Mouse (Mus musculus) 3134 (cell line): Measurements from ENCODE around the gene Ccdc155.

Experiments used
- DNase-seq: peaks from one replicate; pipeline ENCODE4 v3.0.0-alpha.2; 2011; ENCODE audit warnings: low spot score; ENCODE audit not compliant: insufficient read length; ENCODE audit errors: extremely low read depth

The Ccdc155 gene

GRCm38 (mm10) chr7:45204380-45205143, at the start of gene Ccdc155:
TSS of gene Ccdc155 (minus strand) at chr7:45204892.
- no peak for DNase-seq

GRCm38 (mm10) chr7:45253806-45254205, 49.1 kb upstream of the Ccdc155 start:
- DNase-seq, result no peak

- no peak for DNase-seq
Measured at GRCm38 (mm10) chr7:45247666-45248065, 43.0 kb upstream of the Ccdc155 start.

- DNase-seq, result no peak
Measured at GRCm38 (mm10) chr7:45241389-45241749, 36.7 kb upstream of the Ccdc155 start.

- DNase-seq, result no peak
Measured at GRCm38 (mm10) chr7:45240633-45241388, 36.1 kb upstream of the Ccdc155 start, which contains the start of gene Slc6a16. TSS of gene Slc6a16 (plus strand) at chr7:45241085.

DNA sequence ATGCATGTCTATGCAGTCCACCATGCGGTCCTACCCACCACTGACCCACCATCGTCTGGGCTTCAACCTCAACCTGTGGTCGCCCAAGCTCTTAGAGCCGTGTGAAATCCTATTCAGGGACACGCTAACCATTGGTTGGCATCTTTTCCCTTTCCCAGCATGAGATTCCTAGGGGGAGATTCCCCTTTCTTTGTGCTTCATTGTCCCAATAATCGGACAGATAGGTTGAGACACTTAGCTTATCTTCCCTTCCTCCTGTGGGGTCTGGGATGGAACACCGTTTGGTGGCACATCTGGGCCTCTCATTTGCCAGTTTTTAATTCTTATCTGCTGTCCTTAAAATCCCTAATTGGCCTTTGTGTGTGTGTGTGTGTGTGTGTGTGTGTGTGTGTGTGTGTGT, 35.4 kb upstream of the Ccdc155 start:
- no peak for DNase-seq

DNA sequence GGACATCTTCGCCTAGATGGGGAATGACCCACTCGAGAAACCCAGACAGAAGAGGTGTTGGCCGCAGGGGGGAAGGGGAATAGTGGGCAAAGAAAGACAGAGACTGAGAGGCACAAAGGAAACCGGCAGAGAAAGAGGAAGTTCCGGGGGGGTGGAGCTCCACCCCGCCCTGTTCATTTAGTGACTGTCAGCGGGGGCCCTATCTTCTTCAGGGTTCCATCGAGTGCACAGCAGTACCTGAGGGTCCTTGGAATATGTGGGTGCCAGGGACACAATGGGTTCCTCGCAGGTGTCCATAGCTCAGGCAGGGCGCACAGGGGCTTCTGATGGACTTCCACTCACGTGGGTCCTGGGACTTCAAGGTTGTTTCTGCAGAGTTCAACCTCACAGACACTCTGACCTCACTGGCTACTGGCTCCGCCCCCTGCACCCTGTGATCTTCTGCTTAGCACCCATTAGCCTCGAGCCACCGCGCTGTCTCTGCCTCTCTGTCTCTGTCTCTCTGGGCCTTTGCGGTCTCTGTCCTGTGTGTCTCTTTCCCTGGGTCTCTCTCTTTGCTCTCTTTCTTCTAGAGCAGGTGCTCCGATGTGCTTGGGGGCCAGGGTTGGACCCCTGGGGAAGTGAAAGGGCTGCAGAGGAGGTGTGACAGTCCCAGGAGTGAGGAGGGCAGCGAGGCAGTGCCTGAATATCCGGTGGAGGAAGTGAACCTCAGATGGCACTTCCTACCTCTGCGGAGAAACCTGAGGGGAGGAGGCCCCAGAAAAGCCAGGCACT, 34.2 kb upstream of the Ccdc155 start, which contains the start of gene Cd37:
TSS of gene Cd37 (minus strand) at position 393 of the 774 bp plus-strand sequence.
- no peak for DNase-seq

- no peak for DNase-seq
Measured at GRCm38 (mm10) chr7:45237747-45238699, 33.3 kb upstream of the Ccdc155 start.

GRCm38 (mm10) chr7:45235656-45236180, 31.0 kb upstream of the Ccdc155 start:
- DNase-seq, result no peak

- no peak for DNase-seq
Measured at GRCm38 (mm10) chr7:45234922-45235571, 30.4 kb upstream of the Ccdc155 start.

DNA sequence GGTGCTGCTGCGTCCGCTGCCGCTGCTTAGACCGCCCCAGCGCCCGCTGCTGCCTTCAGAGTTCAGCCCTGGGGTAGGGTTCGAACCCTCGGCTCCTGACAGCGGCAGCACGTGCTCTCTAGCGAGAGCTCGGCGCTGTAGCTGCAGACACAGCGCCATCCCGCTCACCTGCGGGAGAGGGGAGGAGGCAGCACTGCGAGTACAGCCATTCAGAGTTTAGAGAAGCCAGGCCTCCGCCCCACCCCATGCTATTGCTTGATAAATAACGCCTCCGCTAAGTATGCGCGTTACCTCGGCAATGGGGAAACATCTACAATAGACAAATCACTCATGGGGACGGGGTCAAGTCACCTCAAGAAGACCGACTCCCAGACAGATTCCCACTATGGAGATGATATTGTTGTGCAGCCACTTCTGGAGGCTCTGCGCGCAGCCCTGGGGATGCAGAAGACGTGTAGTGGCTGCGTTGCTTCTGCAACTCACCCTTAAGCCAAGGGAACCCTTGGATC, 29.7 kb upstream of the Ccdc155 start:
- DNase-seq, result no peak

- no peak for DNase-seq
Measured at GRCm38 (mm10) chr7:45233580-45234332, 29.1 kb upstream of the Ccdc155 start.

- DNase-seq, result no peak
Measured at GRCm38 (mm10) chr7:45232716-45233465, 28.2 kb upstream of the Ccdc155 start.

DNA sequence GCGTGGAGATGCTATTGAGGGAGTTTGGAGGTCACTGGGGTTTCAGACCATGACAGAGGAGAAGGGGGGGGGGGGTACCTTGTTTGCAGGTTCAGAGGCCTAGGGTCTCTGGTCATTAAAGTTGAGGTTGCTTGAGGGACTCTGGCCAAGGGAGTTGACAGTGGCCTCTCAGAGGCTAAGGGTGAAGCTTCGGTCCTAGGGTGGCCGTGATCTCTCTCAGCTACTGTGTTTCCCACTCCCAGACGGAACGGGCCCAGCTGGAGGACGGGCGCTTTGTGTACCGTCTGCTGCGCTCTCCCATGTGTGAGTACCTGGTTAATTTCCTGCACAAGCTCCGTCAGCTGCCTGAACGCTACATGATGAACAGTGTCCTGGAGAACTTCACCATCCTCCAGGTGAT, 27.2 kb upstream of the Ccdc155 start:
- DNase-seq, result no peak

DNA sequence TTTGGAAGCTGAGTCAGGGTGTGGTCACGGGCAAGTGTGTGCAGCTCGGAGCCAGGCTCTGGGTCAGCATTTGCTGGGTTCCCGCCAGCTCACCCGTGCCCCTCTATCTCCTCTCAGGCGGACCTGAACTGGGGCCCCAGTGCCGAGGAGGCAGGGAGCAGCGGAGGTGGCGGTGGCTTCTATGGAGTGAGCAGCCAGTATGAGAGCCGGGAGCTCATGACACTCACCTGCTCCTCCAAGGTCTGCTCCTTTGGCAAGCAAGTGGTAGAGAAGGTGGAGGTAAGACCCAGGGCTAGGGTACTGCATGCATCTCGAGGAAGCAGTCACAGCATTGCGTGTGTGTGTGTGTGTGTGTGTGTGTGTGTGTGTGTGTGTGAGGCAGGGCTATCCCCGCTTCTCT, 26.5 kb upstream of the Ccdc155 start:
- DNase-seq, result no peak

- no peak for DNase-seq
Measured at GRCm38 (mm10) chr7:45229459-45230203, 24.9 kb upstream of the Ccdc155 start.

- DNase-seq, result no peak
Measured at GRCm38 (mm10) chr7:45229046-45229445, 24.4 kb upstream of the Ccdc155 start.
